Mouse (Mus musculus) activated CD4-positive, CD25-positive, alpha-beta regulatory T cell, adult 4 months (primary cell): ENCODE measurements around the gene Gm28047. TPM values are rescaled to one million over a fixed set of nuclear protein-coding genes. Genes with fewer than 3 reads are reported as not detected.
"Not testable (repeated sequence)": the region's sequence is repeated elsewhere in the genome, so short reads cannot be mapped to it uniquely, and the experiment has no call there.

Experiments
- ATAC-seq: one replicate; pipeline ENCODE4 v1.8.0; 2017
- polyA plus RNA-seq, 2 experiments: library from polyadenylated mRNA; unstranded; fragments of 100-300 nt; shearing (Covaris generic); gene quantifications; one replicate each; pipeline ENCODE4 v1.2.1; 2017

The Gm28047 gene
- polyA plus RNA-seq, 2 experiments from 2014 or later, result 1.5 TPM; not detected in 1

- ATAC-seq, result no peak
These were observed 5.4 kb downstream of the Gm28047 start for GRCm38 (mm10) chr15:102619486-102619885.

- ATAC-seq, result no peak
These were observed 7.2 kb downstream of the Gm28047 start for GRCm38 (mm10) chr15:102617654-102618053.

GRCm38 (mm10) chr15:102616174-102616573 is 8.7 kb downstream of the Gm28047 start:
- ATAC-seq, result no peak

GRCm38 (mm10) chr15:102614224-102614623 is 10.6 kb downstream of the Gm28047 start:
- no peak for ATAC-seq

GRCm38 (mm10) chr15:102612966-102613365 is 11.9 kb downstream of the Gm28047 start:
- no peak for ATAC-seq

GRCm38 (mm10) chr15:102608586-102608985 is 16.3 kb downstream of the Gm28047 start:
- ATAC-seq, result not testable (repeated sequence)

- ATAC-seq, result no peak
These were observed 30.7 kb downstream of the Gm28047 start for GRCm38 (mm10) chr15:102593996-102594656.

GRCm38 (mm10) chr15:102592674-102593073 is 32.2 kb downstream of the Gm28047 start:
- no peak for ATAC-seq

GRCm38 (mm10) chr15:102590567-102590966 is 34.3 kb downstream of the Gm28047 start:
- ATAC-seq, result no peak

GRCm38 (mm10) chr15:102589826-102590225 is 35.0 kb downstream of the Gm28047 start:
- no peak for ATAC-seq

GRCm38 (mm10) chr15:102585501-102585900 is 39.4 kb downstream of the Gm28047 start:
- no peak for ATAC-seq

GRCm38 (mm10) chr15:102583708-102584383 is 41.0 kb downstream of the Gm28047 start:
- ATAC-seq, result no peak

- no peak for ATAC-seq
These were observed 43.7 kb downstream of the Gm28047 start for GRCm38 (mm10) chr15:102581205-102581604.

GRCm38 (mm10) chr15:102578351-102578750 is 46.5 kb downstream of the Gm28047 start:
- ATAC-seq, result no peak

GRCm38 (mm10) chr15:102576972-102577371 is 47.9 kb downstream of the Gm28047 start:
- ATAC-seq, result no peak

GRCm38 (mm10) chr15:102572081-102572480 is 52.8 kb downstream of the Gm28047 start:
- no peak for ATAC-seq

- ATAC-seq, result no peak
These were observed 57.0 kb downstream of the Gm28047 start for GRCm38 (mm10) chr15:102567849-102568248.

GRCm38 (mm10) chr15:102563681-102564080 is 61.2 kb downstream of the Gm28047 start:
- no peak for ATAC-seq

- no peak for ATAC-seq
These were observed 61.8 kb downstream of the Gm28047 start for GRCm38 (mm10) chr15:102563061-102563460.

GRCm38 (mm10) chr15:102562491-102562890 is 62.4 kb downstream of the Gm28047 start:
- no peak for ATAC-seq

GRCm38 (mm10) chr15:102557580-102557979 is 67.3 kb downstream of the Gm28047 start:
- ATAC-seq, result no peak

GRCm38 (mm10) chr15:102555581-102555980 is 69.3 kb downstream of the Gm28047 start:
- no peak for ATAC-seq

- no peak for ATAC-seq
These were observed 72.3 kb downstream of the Gm28047 start for GRCm38 (mm10) chr15:102552599-102552998.

- ATAC-seq, result no peak
These were observed 77.4 kb downstream of the Gm28047 start for GRCm38 (mm10) chr15:102547478-102547877.
